Mouse (Mus musculus) E14TG2a.4 (cell line): ENCODE data around the gene Scn4a.

Experiments
- H3K27me3 ChIP-seq: 2 replicates; pipeline ENCODE4 v1.6.1; 2014; ENCODE audit warnings: low read length, control low read depth; ENCODE audit not compliant: insufficient read depth
- H3K36me3 ChIP-seq: 2 replicates; pipeline ENCODE4 v1.6.1; 2014; ENCODE audit warnings: low read length, control low read depth; ENCODE audit not compliant: insufficient read depth
- H3K4me1 ChIP-seq: replicated peaks from 2 replicates; pipeline ENCODE4 v1.6.1; 2014; ENCODE audit warnings: low read depth, low read length, control low read depth
- H3K4me3 ChIP-seq: replicated peaks from 2 replicates; pipeline ENCODE4 v1.5.1; 2014; ENCODE audit warnings: mild to moderate bottlenecking, low read length
- H3K9me3 ChIP-seq: 2 replicates; pipeline ENCODE4 v1.6.1; 2014; ENCODE audit warnings: low read length, control low read depth
- CTCF ChIP-seq: conservative IDR thresholded peaks from 2 replicates; pipeline ENCODE4 v1.5.1; 2014; ENCODE audit warnings: low read length
- NANOG ChIP-seq: IDR thresholded peaks from 2 replicates; pipeline ENCODE4 v1.6.1; 2014; ENCODE audit warnings: borderline replicate concordance, low read length, mixed read lengths
- POU5F1 ChIP-seq: IDR thresholded peaks from 2 replicates; pipeline ENCODE4 v1.6.1; 2014; ENCODE audit warnings: low read length, borderline replicate concordance

Scn4a gene

GRCm38 (mm10) chr11:106387791-106388216, 34.7 kb upstream of the Scn4a start, which contains the start of gene Icam2:
Icam2 (minus strand) TSS chr11:106388075.
- H3K4me3 ChIP-seq, result peak within 1 kb of the TSS; percentile 52

GRCm38 (mm10) chr11:106387020-106387419, 33.9 kb upstream of the Scn4a start:
- no peaks in the 10 kb centered on the region for H3K9me3 ChIP-seq
- TF ChIP-seq POU5F1 (no peak), NANOG (no peak), CTCF (no peak)
- H3K36me3 ChIP-seq, result no peaks in the 10 kb centered on the region
- H3K27me3 ChIP-seq, result no peaks in the 10 kb centered on the region
- peak overlapping the region; percentile 52 for H3K4me3 ChIP-seq
- peaks cover 12% of the 10 kb centered on the region for H3K4me1 ChIP-seq

More at GRCm38 (mm10) chr11:106387791-106388216, 34.7 kb upstream of the Scn4a start, which contains the start of gene Icam2:
- TF ChIP-seq POU5F1, result no peak
- TF ChIP-seq CTCF, result no peak
- no peak for TF ChIP-seq NANOG
- H3K36me3 ChIP-seq, result no peaks in the 10 kb centered on the region
- H3K9me3 ChIP-seq, result no peaks in the 10 kb centered on the region
- peaks cover 19% of the 10 kb centered on the region for H3K4me1 ChIP-seq
- H3K27me3 ChIP-seq, result no peaks in the 10 kb centered on the region

- Histone ChIP-seq H3K9me3 (no peaks in the 10 kb centered on the region), H3K36me3 (no peaks in the 10 kb centered on the region), H3K27me3 (no peaks in the 10 kb centered on the region), H3K4me3 (no peak overlapping the region), H3K4me1 (peaks cover 10% of the 10 kb centered on the region)
- TF ChIP-seq POU5F1, result no peak
These were observed 33.3 kb upstream of the Scn4a start for GRCm38 (mm10) chr11:106386409-106386808.

GRCm38 (mm10) chr11:106383051-106383790, 30.1 kb upstream of the Scn4a start:
- TF ChIP-seq CTCF, result no peak
- no peak for TF ChIP-seq NANOG
- TF ChIP-seq POU5F1, result no peak
- H3K9me3 ChIP-seq, result no peaks in the 10 kb centered on the region
- no peak overlapping the region for H3K4me3 ChIP-seq

GRCm38 (mm10) chr11:106382424-106382823, 29.3 kb upstream of the Scn4a start:
- Histone ChIP-seq H3K4me1 (peaks cover 2% of the 10 kb centered on the region), H3K27me3 (peaks cover 17% of the 10 kb centered on the region), H3K4me3 (no peak overlapping the region), H3K9me3 (no peaks in the 10 kb centered on the region), H3K36me3 (no peaks in the 10 kb centered on the region)
- TF ChIP-seq CTCF (no peak), NANOG (no peak), POU5F1 (no peak)

More at GRCm38 (mm10) chr11:106383051-106383790, 30.1 kb upstream of the Scn4a start:
- peaks cover 10% of the 10 kb centered on the region for H3K4me1 ChIP-seq
- peaks cover 11% of the 10 kb centered on the region for H3K27me3 ChIP-seq
- no peaks in the 10 kb centered on the region for H3K36me3 ChIP-seq

- no peaks in the 10 kb centered on the region for H3K4me1 ChIP-seq
- H3K36me3 ChIP-seq, result no peaks in the 10 kb centered on the region
- H3K9me3 ChIP-seq, result no peaks in the 10 kb centered on the region
- no peak overlapping the region for H3K4me3 ChIP-seq
- H3K27me3 ChIP-seq, result peaks cover 22% of the 10 kb centered on the region
- TF ChIP-seq POU5F1 (no peak), CTCF (no peak), NANOG (no peak)
These were observed 28.8 kb upstream of the Scn4a start for GRCm38 (mm10) chr11:106381883-106382282.

- Histone ChIP-seq H3K4me3 (no peak overlapping the region), H3K36me3 (no peaks in the 10 kb centered on the region), H3K9me3 (0 out of 2 replicates have a peak, but pooled peaks cover 3% of the 10 kb centered on the region), H3K4me1 (no peaks in the 10 kb centered on the region), H3K27me3 (peaks cover 29% of the 10 kb centered on the region)
- no peak for TF ChIP-seq NANOG
- TF ChIP-seq CTCF, result no peak
- no peak for TF ChIP-seq POU5F1
These were observed 27.9 kb upstream of the Scn4a start for GRCm38 (mm10) chr11:106381011-106381410.

GRCm38 (mm10) chr11:106374979-106375378, 21.9 kb upstream of the Scn4a start:
- no peak overlapping the region for H3K4me3 ChIP-seq
- H3K36me3 ChIP-seq, result no peaks in the 10 kb centered on the region
- H3K9me3 ChIP-seq, result 0 out of 2 replicates have a peak, but pooled peaks cover 6% of the 10 kb centered on the region
- TF ChIP-seq NANOG (no peak), POU5F1 (no peak), CTCF (no peak)
- peaks cover 14% of the 10 kb centered on the region for H3K4me1 ChIP-seq
- peaks cover 34% of the 10 kb centered on the region for H3K27me3 ChIP-seq

GRCm38 (mm10) chr11:106374559-106374958, 21.5 kb upstream of the Scn4a start:
- no peak for TF ChIP-seq CTCF
- no peak for TF ChIP-seq NANOG
- TF ChIP-seq POU5F1, result no peak
- Histone ChIP-seq H3K9me3 (0 out of 2 replicates have a peak, but pooled peaks cover 6% of the 10 kb centered on the region), H3K36me3 (no peaks in the 10 kb centered on the region), H3K4me1 (peaks cover 14% of the 10 kb centered on the region), H3K4me3 (no peak overlapping the region), H3K27me3 (peaks cover 34% of the 10 kb centered on the region)
